Mouse (Mus musculus): Measurements from ENCODE around the gene Tex19.2.

DNA sequence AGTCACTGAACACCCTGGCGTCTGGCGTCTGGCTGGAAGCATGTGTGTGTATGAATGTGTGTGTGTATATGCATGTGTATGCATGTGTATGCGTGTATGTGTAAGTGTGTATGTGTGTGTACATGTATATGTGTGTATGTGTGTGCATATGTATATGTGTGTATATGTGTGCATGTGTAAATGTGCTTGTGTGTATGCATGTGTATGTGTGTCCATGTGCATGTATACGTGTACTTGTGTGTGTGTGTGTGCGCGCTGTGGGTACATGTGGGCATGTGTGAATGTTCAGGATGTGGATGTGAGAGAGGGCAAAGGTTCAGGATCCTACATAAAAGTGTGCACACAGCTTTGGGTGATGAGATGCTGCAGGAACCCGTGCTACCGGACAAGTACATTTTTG lies 38.1 kb downstream of the Tex19.2 start:
- TF ChIP-seq NELFE (IDR thresholded peaks at IDR 0.05; ENCODE audit: low read depth, low read length) (no peak), MYC (IDR thresholded peaks at IDR 0.05; ENCODE audit: low read depth, low read length) (no peak), EP300 (IDR thresholded peaks at IDR 0.05; ENCODE audit: low read length) (no peak), JUND (conservative IDR thresholded peaks at IDR 0.05; ENCODE audit: low read depth, low read length) (no peak), MAFK (IDR thresholded peaks at IDR 0.05; ENCODE audit: insufficient replicate concordance, low read length) (no peak), POLR2A (IDR thresholded peaks at IDR 0.05; ENCODE audit: low read depth, low read length) (no peak), CTCF (conservative IDR thresholded peaks at IDR 0.05 in 1 of 2, IDR thresholded peaks at IDR 0.05 in 1 of 2; ENCODE audit: low read depth in 2 of 2, low read length in 2 of 2) (no peak), MEF2A (IDR thresholded peaks at IDR 0.05; ENCODE audit: borderline replicate concordance, low read depth, low read length) (no peak), MAZ (IDR thresholded peaks at IDR 0.05; ENCODE audit: low read depth, low read length) (no peak), RCOR1 (conservative IDR thresholded peaks at IDR 0.05; ENCODE audit: low read depth, low read length) (no peak), USF1 (IDR thresholded peaks at IDR 0.05; ENCODE audit: low read depth, low read length) (no peak), MAX (IDR thresholded peaks at IDR 0.05; ENCODE audit: low read length) (no peak), HCFC1 (IDR thresholded peaks at IDR 0.05; ENCODE audit: low read depth, low read length) (no peak), POLR2AphosphoS2 (IDR thresholded peaks at IDR 0.05; ENCODE audit: low read depth, low read length) (no peak)

Measured in CH12.LX (cell line).